Mouse (Mus musculus) B cell, adult 67 days (primary cell): ENCODE measurements around the gene Plcb3. TPM values are rescaled to one million over a fixed set of nuclear protein-coding genes. Genes with fewer than 3 reads are reported as not detected.

ENCODE experiments used
- total RNA-seq, 2 experiments: library from RNA; stranded (reverse); gene quantifications; 4 replicates each; pipeline ENCODE4 v1.2.4; 2023

Plcb3 gene
- total RNA-seq = 10 to 100 TPM; 19.8 to 22.5 TPM

DNA sequence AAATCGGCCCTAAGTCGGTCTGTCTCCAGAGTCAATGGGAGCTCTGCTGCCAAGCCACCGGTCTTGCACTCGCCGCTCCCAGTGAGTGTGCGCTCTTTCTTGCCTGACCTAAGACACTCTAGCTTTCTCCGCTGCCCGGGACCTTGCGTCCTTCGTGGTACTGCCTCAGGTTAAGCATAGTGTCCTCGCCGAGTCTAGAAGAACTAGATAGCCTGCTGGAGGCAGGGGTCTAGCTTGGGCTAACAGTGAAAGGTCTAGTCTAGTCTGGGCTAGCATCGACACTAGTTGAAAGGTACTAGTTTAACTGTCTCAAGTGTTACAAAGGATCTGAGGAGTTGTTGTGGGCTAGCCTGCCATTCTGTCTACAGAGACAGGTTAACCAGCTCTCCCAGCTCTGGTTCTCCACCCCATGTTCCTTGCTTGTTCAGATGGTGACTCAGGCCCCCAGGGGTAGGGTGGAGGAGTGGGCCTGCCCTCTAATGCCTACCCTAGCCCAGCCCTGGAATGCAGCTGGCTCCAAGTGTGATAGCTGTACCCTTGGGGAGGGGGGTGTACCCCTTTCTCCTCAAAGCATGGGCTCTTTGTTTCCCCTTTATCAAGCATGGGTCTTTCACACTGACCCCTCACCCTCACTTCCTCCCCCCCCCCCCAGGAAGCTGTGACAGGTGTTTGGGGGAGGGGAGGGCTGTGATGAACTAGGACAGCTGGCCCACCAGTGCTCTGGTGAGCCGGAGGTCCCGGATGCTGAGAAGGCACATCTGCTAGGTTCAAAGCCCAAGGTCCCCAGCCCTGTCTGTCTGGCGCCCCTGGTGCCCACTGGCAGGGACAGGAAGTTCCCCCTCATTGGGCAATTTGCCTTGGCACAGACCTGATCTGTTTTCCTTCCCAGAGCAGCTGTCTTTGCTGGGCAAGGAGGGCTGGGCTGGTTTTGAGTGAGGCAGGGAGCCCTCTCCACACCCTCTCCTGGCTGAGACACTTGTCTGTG is at the start of gene Plcb3:
Plcb3 (minus strand) TSS at position 934 of the 985 bp plus-strand sequence.

DNA sequence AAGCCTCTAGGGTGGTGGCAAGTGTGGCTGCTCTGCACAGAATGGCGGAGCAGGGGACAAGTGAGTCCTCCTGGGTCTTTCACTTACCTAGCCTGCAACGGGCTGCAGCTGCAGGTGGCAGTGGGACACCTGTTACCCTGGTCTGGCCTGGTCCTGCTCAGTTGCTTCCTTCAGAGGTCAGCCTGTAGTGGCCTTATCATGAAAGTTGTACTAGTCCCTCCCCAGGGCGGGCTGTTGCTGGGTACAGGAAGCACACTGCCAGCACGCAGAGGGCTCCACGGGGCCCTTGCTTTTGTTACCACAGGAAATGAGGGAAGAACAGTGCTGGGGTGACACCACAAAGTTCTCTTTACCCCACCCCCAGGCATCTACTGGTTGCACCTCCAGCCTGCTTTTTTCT is 42.9 kb upstream of the Plcb3 start, which contains the start of gene Fermt3:
Fermt3 (minus strand) TSS at position 279 of the 400 bp plus-strand sequence.

GRCm38 (mm10) chr19:6996006-6996405 is 19.7 kb upstream of the Plcb3 start, which contains the start of the genes Nudt22 and Trpt1:
Nudt22 (minus strand) TSS chr19:6996117.
Trpt1 (plus strand) TSS chr19:6996131.

GRCm38 (mm10) chr19:6992011-6992858 is 16.0 kb upstream of the Plcb3 start, which contains the start of gene Dnajc4:
Dnajc4 (minus strand) TSS chr19:6992572.

GRCm38 (mm10) chr19:6987061-6987903 is 11.0 kb upstream of the Plcb3 start, which contains the start of gene Vegfb:
Vegfb (minus strand) TSS chr19:6987651.

GRCm38 (mm10) chr19:6980381-6981093 is 4.3 kb upstream of the Plcb3 start, which contains the start of gene Fkbp2:
Fkbp2 (minus strand) TSS chr19:6980501.

DNA sequence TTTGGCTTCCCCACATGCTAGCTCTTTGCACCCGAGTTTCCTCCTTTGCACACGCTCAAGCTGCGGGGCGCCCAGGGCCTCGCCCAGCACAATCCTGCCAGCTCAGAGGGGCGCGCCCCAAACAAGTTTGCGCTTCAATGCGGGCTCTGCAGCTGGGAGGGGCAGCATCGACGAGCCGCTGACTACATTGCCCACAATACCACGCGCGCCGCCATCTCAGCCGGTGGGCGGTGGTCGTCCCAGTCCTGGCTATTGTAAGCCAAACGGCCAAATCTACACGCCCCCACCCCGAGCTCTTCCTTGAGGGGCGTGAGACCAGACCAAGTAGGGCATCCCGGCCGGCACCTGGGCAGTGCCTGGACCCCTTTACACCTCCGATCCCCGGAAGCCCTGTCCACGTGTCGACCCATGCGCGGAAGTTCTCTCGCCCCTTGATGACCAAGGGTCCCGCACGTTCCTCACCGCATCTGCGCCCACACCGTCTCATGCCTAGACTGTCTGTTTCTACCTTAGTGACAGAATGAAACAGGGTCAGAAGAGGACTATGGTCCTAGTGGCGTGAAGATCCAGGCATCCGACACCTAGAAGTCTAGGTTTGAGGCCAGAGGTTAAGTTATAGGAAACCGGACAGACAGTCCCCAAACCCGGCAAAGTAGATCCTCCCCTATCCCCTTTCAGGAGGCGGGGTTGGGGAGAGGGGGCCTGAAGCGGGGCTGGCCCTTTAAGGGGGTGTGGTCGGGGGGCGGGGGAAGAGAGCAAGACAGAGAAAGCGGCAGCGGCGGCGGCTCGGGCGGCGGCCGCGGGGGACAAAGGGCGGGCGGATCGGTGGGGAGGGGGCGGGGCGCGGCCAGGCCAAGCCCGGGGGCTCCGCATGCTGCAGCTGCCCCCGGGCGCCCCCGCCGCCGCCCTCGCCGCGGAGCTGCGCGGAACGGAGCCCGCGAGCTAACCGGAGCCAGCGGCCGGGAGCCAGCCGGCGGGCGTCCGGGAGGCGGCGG is 1.8 kb downstream of the Plcb3 start, which contains the start of gene Ppp1r14b:
Ppp1r14b (plus strand) TSS at position 758 of the 995 bp plus-strand sequence.

DNA sequence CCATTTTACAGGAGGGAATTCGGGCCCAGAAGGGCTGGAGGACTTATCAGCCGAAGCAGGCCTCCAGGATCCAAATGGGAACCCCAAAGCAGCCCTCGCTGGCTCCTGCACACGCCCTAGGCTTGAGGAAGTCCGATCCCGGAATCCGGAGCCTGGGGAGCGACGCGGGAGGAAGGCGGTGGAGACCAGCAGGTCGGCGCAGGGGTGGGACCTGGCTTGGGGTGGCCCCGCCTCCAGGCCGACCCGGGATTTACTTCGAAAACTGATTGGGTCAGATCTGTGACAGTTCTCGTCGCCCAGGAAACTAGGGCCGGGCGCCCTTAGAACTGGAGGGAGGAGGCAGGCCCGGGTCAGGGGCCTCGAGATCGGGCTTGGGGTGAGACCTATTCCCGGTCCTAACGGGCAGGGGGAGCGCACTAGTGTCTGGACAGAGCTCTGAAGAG is 34.0 kb downstream of the Plcb3 start, which contains the start of gene Gpr137:
Gpr137 (minus strand) TSS at position 232 of the 443 bp plus-strand sequence.

GRCm38 (mm10) chr19:6941372-6942248 is 34.7 kb downstream of the Plcb3 start, which contains the start of gene Bad:
Bad (plus strand) TSS chr19:6941861.

DNA sequence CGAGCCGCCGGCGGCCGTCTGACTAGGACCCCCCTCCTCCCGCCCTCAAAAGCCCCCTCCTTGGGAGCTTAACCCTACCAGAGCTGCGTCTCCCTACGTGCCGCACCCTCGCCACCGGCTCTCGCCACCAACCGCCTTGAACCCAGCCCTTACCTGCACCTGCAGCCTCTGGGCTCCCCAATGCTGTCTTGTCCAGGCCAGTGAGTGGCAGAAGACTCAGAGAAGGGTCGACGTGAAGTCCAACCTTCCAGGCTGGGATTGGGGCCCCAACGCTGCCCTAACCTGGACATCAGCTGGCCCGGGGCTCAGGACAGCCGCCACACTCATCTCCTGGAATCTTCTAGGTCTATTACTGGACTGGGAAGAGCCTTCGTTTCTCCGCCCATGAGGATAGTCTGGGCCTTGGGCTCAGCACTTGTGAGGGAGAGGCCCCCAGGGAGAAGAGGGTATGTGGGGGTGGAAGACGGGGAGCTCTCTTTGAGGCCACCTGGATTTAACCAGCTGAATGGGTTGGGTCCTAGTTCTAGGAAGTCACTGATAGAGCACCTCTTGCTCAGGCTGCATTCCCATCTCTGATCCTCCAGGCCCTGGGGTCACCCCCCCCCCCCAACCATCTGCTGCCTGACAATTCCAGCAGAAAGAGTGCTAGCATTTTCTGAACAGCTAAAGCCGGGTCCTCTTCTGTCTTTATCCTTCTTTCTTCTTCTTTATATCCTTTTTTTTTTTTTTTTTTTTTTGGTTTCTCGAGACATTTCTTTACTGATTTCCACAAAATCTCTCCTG is 41.9 kb downstream of the Plcb3 start, which contains the start of gene Kcnk4:
Kcnk4 (minus strand) TSS at position 321 of the 783 bp plus-strand sequence.

GRCm38 (mm10) chr19:6925307-6925573 is 51.0 kb downstream of the Plcb3 start, which contains the start of gene Catsperz:
Catsperz (minus strand) TSS chr19:6925380.

DNA sequence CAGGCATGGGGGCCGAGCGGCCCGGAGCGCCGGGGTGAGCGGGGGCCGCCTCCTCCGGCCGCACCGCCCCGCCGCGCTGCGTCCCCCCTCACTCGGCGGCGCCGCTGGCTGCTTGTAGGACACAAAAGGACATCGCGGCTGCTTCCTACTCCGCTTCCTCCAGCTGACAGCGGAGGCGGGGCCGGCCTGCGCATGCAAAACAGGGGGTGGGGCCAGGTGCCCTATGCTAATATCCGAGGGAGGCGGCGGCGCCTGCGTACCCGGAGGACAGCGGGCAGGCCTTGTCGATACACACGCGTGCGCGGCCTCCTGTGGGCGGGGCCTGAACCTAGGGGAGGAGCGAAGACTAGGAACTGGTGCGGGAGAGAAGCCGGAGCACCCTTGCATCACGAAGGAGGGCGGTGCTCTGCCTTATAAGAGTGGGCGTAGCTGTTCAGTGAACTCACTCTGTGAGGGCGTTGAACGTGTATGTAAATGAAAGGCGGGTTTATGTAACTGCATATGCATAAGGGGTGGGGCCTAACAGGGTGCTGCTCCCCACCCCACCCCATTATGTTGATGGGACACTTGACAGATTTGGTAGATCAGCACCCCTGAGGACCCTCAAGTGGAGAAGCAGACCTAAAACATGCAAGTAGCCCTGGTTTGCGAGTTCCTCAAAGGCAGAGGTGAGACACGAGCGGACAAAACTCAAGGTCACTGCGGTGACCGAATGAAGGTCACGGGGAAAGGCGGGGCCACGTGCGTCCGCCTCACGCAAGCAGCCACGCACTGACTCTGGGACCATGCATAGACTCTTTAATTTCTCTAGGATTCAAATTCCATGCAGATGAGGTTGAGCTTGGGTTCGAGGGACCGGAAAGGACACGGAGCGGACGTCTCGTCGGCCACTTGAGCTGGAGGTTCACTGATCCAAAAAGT is 54.4 kb downstream of the Plcb3 start, which contains the start of gene Esrra:
Esrra (minus strand) TSS at position 167 of the 921 bp plus-strand sequence.

GRCm38 (mm10) chr19:6909507-6910289 is 66.6 kb downstream of the Plcb3 start, which contains the start of the genes Trmt112 and Prdx5:
Trmt112 (plus strand) TSS chr19:6909698.
Prdx5 (minus strand) TSS chr19:6910106.

